Mouse (Mus musculus): ENCODE measurements around the gene Cacna1e. TPM values are rescaled to one million over a fixed set of nuclear protein-coding genes. Genes with fewer than 3 reads are reported as not detected.

Cacna1e gene
- polyA plus RNA-seq, 1 experiment from 2014 or later = 0.39 TPM

- Histone ChIP-seq H3K36me3 (ENCODE audit: control insufficient read depth, insufficient read depth, low read length) (no peaks in the 10 kb centered on the region), H3K27ac (replicated peaks) (no peak overlapping the region), H3K4me1 (replicated peaks; ENCODE audit: control insufficient read depth, insufficient read depth) (no peaks in the 10 kb centered on the region), H3K9ac (ENCODE audit: low read length) (no peak overlapping the region), H3K4me2 (replicated peaks; ENCODE audit: low read depth) (no peak overlapping the region), H3K4me3 (ENCODE audit: low read depth, low read length) (no peak overlapping the region), H3K27me3 (ENCODE audit: control insufficient read depth, insufficient read depth, low read length) (no peaks in the 10 kb centered on the region), H3K9me3 (ENCODE audit: control insufficient read depth, low read length) (no peaks in the 10 kb centered on the region)
- TF ChIP-seq EP300 (optimal IDR thresholded peaks at IDR 0.05) (no peak), CTCF (IDR thresholded peaks at IDR 0.05; ENCODE audit: low read depth) (0 out of 2 replicates have a peak, but pooled peaks have one; percentile 8)
- peak; percentile 16 for DNase-seq (ENCODE audit: low spot score)
- 42% methylated on average over 6 of the region's 6 CpGs for WGBS
- ATAC-seq (ENCODE audit: low FRiP score, low TSS enrichment) = no peak
These were observed 67.5 kb downstream of the Cacna1e start for GRCm38 (mm10) chr1:154816836-154817235.

GRCm38 (mm10) chr1:154816267-154816666 lies 68.0 kb downstream of the Cacna1e start:
- H3K4me2 ChIP-seq (replicated peaks; ENCODE audit: low read depth) = no peak overlapping the region
- H3K27ac ChIP-seq (replicated peaks) = no peak overlapping the region
- no peaks in the 10 kb centered on the region for H3K9me3 ChIP-seq (ENCODE audit: control insufficient read depth, low read length)
- no peak for DNase-seq (ENCODE audit: low spot score)
- TF ChIP-seq EP300 (optimal IDR thresholded peaks at IDR 0.05) = no peak
- TF ChIP-seq CTCF (IDR thresholded peaks at IDR 0.05; ENCODE audit: low read depth) = no peak
- H3K9ac ChIP-seq (ENCODE audit: low read length) = no peak overlapping the region
- no peaks in the 10 kb centered on the region for H3K36me3 ChIP-seq (ENCODE audit: control insufficient read depth, insufficient read depth, low read length)
- 85% methylated on average over 3 of the region's 3 CpGs for WGBS
- H3K27me3 ChIP-seq (ENCODE audit: control insufficient read depth, insufficient read depth, low read length) = no peaks in the 10 kb centered on the region
- no peak for ATAC-seq (ENCODE audit: low FRiP score, low TSS enrichment)
- H3K4me3 ChIP-seq (ENCODE audit: low read depth, low read length) = no peak overlapping the region
- H3K4me1 ChIP-seq (replicated peaks; ENCODE audit: control insufficient read depth, insufficient read depth) = no peaks in the 10 kb centered on the region

- TF ChIP-seq EP300 (optimal IDR thresholded peaks at IDR 0.05) (no peak), CTCF (IDR thresholded peaks at IDR 0.05; ENCODE audit: low read depth) (no peak)
- 82% methylated on average over 1 of the region's 1 CpGs for whole genome bisulfite sequencing
- no peak for DNase-seq (ENCODE audit: low spot score)
- ATAC-seq (ENCODE audit: low FRiP score, low TSS enrichment) = no peak
- Histone ChIP-seq H3K4me3 (ENCODE audit: low read depth, low read length) (no peak overlapping the region), H3K9ac (ENCODE audit: low read length) (no peak overlapping the region), H3K4me2 (replicated peaks; ENCODE audit: low read depth) (no peak overlapping the region), H3K27ac (replicated peaks) (no peak overlapping the region), H3K9me3 (ENCODE audit: control insufficient read depth, low read length) (no peaks in the 10 kb centered on the region), H3K4me1 (replicated peaks; ENCODE audit: control insufficient read depth, insufficient read depth) (no peaks in the 10 kb centered on the region), H3K36me3 (ENCODE audit: control insufficient read depth, insufficient read depth, low read length) (no peaks in the 10 kb centered on the region), H3K27me3 (ENCODE audit: control insufficient read depth, insufficient read depth, low read length) (no peaks in the 10 kb centered on the region)
These were observed 78.6 kb downstream of the Cacna1e start for GRCm38 (mm10) chr1:154805742-154806141.

GRCm38 (mm10) chr1:154805038-154805437 lies 79.3 kb downstream of the Cacna1e start:
- TF ChIP-seq EP300 (optimal IDR thresholded peaks at IDR 0.05) = no peak
- no peak for TF ChIP-seq CTCF (IDR thresholded peaks at IDR 0.05; ENCODE audit: low read depth)
- WGBS = 91% methylated on average over 3 of the region's 3 CpGs
- Histone ChIP-seq H3K27ac (replicated peaks) (no peak overlapping the region), H3K4me3 (ENCODE audit: low read depth, low read length) (no peak overlapping the region), H3K27me3 (ENCODE audit: control insufficient read depth, insufficient read depth, low read length) (no peaks in the 10 kb centered on the region), H3K9me3 (ENCODE audit: control insufficient read depth, low read length) (no peaks in the 10 kb centered on the region), H3K36me3 (ENCODE audit: control insufficient read depth, insufficient read depth, low read length) (no peaks in the 10 kb centered on the region), H3K4me1 (replicated peaks; ENCODE audit: control insufficient read depth, insufficient read depth) (no peaks in the 10 kb centered on the region), H3K9ac (ENCODE audit: low read length) (no peak overlapping the region), H3K4me2 (replicated peaks; ENCODE audit: low read depth) (no peak overlapping the region)
- no peak for ATAC-seq (ENCODE audit: low FRiP score, low TSS enrichment)
- no peak for DNase-seq (ENCODE audit: low spot score)

GRCm38 (mm10) chr1:154802301-154802904 lies 81.9 kb downstream of the Cacna1e start:
- Histone ChIP-seq H3K9me3 (ENCODE audit: control insufficient read depth, low read length) (no peaks in the 10 kb centered on the region), H3K4me1 (replicated peaks; ENCODE audit: control insufficient read depth, insufficient read depth) (no peaks in the 10 kb centered on the region), H3K4me3 (ENCODE audit: low read depth, low read length) (no peak overlapping the region), H3K36me3 (ENCODE audit: control insufficient read depth, insufficient read depth, low read length) (no peaks in the 10 kb centered on the region), H3K4me2 (replicated peaks; ENCODE audit: low read depth) (no peak overlapping the region), H3K9ac (ENCODE audit: low read length) (no peak overlapping the region), H3K27me3 (ENCODE audit: control insufficient read depth, insufficient read depth, low read length) (no peaks in the 10 kb centered on the region), H3K27ac (replicated peaks) (no peak overlapping the region)
- DNase-seq (ENCODE audit: low spot score) (no peak), ATAC-seq (ENCODE audit: low FRiP score, low TSS enrichment) (no peak)
- TF ChIP-seq CTCF (IDR thresholded peaks at IDR 0.05; ENCODE audit: low read depth) = no peak
- no peak for TF ChIP-seq EP300 (optimal IDR thresholded peaks at IDR 0.05)
- WGBS = 34% methylated on average over 5 of the region's 5 CpGs

- Histone ChIP-seq H3K4me1 (replicated peaks; ENCODE audit: control insufficient read depth, insufficient read depth) (no peaks in the 10 kb centered on the region), H3K9me3 (ENCODE audit: control insufficient read depth, low read length) (no peaks in the 10 kb centered on the region), H3K36me3 (ENCODE audit: control insufficient read depth, insufficient read depth, low read length) (no peaks in the 10 kb centered on the region), H3K4me3 (ENCODE audit: low read depth, low read length) (no peak overlapping the region), H3K27me3 (ENCODE audit: control insufficient read depth, insufficient read depth, low read length) (no peaks in the 10 kb centered on the region), H3K27ac (replicated peaks) (no peak overlapping the region), H3K4me2 (replicated peaks; ENCODE audit: low read depth) (no peak overlapping the region), H3K9ac (ENCODE audit: low read length) (no peak overlapping the region)
- TF ChIP-seq CTCF (IDR thresholded peaks at IDR 0.05; ENCODE audit: low read depth) (no peak), EP300 (optimal IDR thresholded peaks at IDR 0.05) (no peak)
- no peak for ATAC-seq (ENCODE audit: low FRiP score, low TSS enrichment)
- 70% methylated on average over 31 of the region's 31 CpGs for WGBS
- no peak for DNase-seq (ENCODE audit: low spot score)
These were observed 85.0 kb downstream of the Cacna1e start for GRCm38 (mm10) chr1:154799257-154799656.
